Mouse (Mus musculus) heart, postnatal 4 days (tissue): Measurements from ENCODE around the gene Trp53rkb. TPM values are rescaled to one million over a fixed set of nuclear protein-coding genes. Genes with fewer than 3 reads are reported as not detected.

Experiments used
- DNase-seq: peaks from one replicate; pipeline ENCODE4 v3.0.0; 2021
- total RNA-seq, 2 experiments: library from RNA; stranded (reverse); gene quantifications; 2 replicates each; pipeline ENCODE4 v1.2.3; 2021

The Trp53rkb gene
- total RNA-seq, 2 experiments from 2014 or later: 4.0 to 5.1 TPM

DNA sequence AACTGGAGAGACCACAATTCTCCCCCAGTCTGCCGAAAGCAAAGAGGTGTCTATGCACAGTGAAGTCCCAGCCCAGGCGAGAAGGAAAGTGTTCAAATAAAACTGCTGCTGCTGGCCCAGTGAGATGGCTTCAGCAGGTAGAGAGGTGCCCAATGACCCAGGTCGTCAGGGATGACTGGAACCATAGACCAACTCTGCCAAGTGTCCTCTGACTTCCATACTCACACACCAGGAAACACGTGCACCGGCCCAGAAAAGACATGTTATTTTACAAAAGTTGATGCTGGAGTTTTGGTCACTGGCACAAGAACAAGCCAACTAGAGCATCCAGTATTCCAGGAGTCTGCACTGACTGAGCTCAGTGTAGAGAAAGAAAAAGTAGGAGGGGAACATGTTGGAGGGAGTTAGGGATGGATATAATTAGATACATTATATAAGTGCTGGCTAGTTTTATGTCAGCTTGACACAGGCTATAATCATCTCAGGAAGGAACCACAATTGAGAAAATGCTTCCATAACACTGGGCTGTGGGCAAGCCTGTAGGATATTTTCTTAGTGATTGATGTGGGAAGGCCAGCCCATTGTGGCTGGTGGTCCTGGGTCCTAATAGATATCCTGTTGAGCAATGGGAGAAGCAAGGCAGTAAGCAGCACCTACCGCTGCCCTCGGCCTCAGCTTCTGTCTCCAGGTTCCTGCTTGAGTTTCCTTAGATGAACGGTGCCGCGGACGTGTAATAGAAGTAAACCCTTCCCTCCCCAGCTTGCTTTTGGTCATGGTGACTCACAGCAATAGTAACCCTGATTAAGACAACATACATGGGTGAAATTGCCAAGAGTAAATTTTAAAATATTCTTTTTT, 7.5 kb downstream of the Trp53rkb start:
- DNase-seq: no peak

DNA sequence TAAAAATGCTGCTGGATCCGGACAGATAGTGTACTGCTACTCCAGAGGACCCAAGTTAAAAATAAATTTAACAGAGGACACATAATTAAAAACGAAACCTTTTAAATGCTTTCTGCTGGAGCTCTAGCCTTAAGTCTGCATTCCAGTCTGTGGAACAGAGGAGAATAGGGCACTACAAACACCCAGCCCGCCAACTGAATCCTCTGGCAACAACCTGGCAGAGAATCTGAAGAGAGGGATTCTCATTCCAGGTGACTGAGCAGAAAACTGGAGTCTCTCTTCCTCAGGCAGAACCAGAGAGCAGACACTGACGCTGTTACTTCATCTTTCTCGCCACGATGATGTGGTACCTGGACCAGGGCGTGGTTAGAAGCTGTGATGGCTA, 8.1 kb downstream of the Trp53rkb start:
- no peak for DNase-seq

DNA sequence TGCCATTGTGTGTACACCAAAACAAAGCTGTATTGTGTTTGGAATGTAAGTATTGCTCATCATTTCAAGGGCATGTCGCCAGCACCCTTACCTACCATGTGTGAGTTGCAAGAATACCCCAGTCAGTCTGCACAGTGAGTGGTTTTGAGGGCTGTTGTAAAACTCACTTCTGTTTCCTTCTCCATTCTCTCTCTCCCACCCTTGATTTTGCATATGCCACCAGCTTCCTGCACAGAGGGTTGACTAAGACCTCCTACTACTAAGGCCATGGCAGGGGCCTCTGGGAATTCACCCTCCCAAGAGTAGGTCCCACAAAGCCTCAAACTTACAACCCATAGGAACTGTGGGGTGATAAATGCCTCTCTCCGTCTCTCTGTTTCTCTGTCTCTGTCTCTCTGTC, 9.1 kb downstream of the Trp53rkb start:
- DNase-seq: no peak

DNA sequence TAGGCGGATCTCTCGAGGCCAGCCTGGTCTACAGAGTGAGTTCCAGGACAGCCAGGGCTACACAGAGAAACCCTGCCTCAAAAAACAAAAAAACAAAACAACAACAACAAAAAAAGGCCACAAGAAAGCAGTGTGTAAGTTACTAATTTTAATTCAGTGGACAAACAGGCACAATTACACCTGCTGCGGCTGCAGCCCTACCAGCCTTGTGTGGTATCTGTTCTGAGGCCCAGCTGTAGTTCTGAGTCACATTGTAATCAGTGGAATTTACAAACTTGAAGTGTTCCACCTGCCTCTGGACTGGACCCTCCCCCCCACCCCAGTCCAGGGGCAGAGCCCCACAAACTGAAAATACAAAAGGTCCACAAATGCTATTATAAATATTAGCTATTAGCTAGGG, 11.0 kb downstream of the Trp53rkb start:
- DNase-seq: no peak

DNA sequence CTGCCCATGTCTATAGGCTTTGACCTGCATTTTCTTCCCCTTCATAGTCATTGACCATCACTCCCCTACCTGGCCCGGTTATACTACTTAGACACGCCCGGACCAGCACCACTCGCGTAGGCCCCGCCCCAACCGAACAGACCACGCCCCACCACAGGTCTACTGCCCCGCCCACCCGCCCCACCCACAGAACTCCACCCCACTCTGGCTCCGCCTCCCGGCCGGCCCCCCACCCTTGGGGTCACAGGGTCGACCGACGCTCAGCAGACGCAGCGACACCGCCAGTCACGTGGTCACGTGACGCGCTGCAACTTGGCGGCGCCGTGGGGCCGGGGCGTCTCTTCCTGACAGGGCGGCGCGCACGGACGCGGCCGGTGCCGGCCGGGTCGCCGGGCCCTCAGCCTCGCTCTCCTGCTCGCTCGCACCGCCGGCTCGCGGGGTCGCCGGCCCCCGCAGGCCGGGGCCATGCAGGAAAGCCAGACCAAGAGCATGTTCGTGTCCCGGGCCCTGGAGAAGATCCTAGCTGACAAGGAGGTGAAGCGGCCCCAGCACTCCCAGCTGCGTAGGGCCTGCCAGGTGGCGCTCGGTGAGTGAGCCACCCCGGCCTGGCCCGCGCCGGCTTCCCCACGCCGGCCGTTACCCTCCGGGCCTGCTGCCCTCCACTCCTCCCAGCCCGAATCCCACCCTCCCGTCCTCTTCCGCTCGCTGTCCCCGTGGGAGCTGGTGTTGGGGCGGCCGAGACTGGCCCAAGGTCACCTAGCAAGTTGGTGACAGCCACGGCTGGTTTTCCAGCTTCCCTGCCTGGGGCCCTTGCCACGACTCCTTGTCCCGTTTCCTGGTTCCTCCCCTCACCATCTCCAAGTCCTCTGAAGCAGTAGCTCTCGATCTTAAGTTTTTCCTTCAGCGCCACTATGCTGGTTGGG, 13.2 kb downstream of the Trp53rkb start, which contains the start of gene Arfgef2:
Gene Arfgef2 (plus strand): TSS at position 339 of the 923 bp plus-strand sequence.
- DNase-seq: peak; percentile 92

DNA sequence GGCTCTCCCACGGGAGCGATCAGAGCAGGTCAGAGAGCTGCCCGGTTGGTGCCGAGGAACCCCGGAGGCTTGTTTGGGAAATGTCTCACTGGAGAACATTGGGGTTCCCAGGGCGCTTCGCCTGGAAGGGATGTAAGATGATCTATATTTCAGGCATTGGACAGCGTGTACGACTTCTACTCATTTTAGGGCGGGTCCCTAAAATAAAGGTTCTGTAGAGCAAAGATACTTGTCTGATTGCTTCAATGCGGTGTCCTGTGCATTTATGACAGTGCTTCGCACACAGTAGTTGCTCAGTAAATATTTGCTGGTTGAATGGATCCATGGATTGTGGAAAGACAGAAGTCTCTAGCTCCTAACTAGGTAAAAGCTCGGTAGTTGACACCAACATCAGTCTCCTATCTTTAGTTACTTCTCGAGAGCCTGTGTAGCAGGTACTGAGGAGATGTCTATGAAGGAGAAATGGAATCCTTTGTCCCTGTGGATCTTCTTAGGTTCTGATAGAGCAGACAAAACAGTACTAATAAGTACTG, 13.9 kb downstream of the Trp53rkb start:
- DNase-seq: no peak

DNA sequence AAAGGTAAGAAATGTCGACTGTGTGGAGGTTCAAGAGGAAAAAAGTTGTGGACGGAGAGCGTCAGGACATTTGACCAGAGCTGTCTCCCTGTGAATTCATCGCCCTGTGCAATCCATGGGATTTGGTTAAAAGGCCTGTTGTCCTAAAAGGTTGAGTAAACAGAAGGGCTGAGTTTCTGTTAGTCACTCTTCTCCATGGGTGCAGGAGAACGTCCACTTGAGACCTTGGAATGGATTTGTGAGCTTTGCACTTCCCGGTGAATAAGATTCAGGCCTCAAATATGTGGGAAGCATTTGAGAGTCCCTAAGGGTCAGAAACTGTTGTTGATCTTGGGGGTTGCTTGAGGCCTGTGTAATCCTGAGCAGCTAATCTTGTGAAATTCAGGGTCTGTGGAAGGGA, 14.5 kb downstream of the Trp53rkb start:
- DNase-seq: no peak

DNA sequence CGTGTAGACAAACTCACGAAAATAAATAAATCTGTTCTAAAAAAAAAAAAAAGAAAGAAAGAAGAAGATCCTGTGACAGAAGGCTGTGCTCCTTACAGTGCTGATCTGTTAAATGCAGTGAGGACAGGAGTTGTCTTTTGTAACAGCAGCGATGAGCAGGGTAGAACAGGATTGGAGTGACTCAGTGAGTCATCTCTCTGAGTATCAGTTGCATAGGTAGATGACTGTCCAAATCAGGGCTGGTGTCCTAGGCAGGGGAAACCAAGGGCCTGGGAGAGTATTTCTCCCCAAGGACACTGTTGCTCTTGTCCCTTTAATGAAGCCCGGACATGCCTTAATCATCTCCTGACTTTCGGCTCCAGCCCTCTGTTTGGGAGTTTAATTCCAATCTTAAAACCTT, 17.2 kb downstream of the Trp53rkb start:
- DNase-seq: no peak

DNA sequence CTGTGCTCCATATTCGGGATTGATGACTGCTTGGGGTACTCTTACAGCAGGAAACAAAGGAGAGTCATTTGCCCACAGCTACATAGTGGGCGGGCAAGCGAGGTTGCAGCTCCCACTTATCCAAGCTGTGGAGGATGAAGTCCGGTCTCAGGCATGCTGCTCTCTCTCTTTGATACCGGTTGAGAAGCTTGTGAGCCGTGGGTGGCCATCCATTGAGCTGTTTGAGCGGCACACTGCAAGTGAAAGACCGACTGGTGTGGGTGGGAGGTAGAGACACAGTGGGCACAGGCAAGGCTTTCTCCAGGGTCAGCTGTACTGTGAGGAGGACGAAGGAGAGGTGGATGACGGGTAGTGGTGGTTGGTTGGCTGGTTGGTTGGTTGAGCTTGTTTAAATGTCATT, 18.5 kb downstream of the Trp53rkb start:
- DNase-seq: no peak

DNA sequence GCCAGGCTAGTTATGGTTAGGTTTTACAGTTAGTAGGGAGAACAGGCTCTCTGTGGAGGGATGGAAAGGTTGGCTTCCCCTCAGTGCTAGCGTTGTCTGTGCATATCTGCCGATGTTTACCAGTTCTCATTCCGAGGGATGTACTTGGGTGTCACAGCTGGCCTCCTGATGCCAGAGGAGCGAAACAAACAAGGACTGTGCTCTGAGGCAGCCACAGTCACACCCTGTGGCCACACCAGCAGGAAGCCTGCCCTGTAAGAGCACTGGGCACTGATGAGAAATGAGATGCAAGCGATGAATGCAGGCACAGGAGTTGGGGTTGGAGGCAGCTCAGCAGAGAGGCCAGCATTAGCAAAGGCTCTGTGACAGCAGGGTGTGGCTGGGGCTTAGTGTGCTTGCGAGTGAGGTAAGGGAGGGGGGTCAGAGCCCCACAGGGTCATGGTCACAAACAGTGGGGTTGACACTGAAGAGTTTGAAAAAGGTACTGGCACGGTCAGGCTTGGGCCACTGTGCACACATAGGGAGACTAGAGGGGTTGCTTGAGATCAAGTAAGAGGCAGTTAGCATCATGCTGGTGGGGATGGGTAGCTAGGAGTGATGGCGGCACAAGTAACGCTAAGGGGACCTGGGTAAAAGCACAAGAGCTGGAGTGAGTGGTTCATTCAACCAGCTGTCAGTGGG, 26.3 kb downstream of the Trp53rkb start:
- DNase-seq: no peak

DNA sequence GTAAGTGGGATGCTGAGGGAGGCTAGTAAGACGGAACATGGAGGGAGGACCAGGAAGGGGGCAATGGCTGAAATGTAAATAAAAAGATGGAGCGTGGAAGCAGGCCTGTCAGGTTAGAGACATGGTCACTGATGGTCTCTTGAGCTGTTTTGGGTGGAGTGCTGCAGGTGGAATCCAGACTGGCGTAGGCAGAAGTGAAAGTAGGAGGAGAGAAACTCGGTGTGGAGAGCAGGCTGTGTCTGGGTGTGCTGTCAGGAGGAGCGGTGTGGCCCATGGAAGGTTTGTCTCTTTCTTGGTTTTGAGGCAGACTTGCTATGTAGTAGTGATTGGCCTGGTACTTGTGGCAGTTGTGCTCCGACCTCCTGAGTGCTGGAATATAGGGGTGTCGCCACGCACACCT, 27.5 kb downstream of the Trp53rkb start:
- DNase-seq: no peak

DNA sequence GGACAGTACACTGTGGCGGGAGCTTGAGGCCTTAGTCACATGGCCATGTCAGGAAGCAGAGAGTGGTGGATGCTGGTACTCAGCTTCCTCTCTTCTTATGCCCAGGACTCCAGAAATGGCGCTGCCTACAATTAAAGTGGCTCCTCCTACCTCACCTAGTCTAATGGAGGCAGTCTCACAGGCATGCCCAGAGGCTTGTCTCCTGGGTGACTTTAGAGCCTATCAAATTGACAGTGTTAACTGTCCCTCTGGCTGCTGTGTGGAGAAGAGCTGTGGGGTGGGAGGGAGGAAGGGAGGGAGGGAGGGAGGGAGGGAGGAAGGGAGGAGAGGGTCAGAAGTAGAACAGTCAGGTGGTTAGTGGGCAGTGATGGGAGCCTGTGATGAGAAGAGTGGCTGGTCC, 28.5 kb downstream of the Trp53rkb start:
- DNase-seq: no peak

DNA sequence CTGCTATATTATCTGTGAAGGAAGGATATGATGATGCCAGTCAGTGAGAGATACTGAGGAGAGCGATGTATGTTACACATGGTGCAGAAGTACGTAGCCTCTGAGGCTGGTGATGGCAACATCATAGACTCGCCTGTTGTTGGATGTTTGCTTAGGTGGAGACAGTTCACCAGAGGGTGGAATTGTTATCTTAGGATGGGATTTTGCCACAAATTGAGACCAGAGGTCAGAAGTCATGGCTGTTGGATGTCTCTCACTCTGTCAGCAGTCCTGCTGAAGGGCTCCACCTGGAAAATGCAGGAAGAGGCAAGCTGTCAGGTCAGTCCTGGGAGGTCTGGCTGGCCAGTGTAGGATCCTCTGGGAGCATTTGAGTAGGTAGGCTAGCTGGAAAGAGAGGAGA, 29.1 kb downstream of the Trp53rkb start:
- DNase-seq: no peak

DNA sequence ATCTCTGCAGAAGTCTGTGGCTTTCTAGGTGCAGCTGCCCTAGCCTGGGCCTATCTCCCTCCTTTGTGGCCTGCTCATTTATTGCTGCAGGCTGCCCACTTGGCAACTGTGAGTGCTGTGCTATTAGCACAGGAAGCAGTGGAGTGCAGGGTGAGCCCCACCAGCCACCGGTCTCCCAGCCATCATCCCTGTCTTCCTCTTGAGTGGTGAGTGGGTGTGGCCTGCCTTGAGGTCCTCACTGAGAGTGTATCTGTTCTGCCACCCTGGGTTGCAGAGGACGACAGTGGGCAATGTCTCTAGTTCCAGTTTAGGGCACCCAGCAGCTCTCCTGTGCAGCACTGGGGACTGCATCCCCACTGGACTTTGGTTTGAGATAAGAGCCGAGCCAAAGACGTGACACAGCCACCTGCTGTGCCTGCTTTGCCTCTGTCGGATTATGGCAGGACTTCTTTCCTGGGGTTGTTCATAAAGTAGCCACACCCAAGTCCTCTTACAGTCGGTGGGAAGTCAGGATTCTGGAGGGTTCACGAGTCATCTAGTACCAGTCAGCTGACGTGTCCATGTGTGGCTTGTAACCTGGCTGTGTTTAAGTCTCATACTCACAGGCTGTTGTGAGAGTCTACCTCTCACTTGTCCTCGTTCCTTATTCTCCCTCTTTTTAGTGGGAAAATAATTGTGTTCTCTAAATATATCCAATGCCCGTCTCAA, 29.9 kb downstream of the Trp53rkb start:
- DNase-seq: no peak

DNA sequence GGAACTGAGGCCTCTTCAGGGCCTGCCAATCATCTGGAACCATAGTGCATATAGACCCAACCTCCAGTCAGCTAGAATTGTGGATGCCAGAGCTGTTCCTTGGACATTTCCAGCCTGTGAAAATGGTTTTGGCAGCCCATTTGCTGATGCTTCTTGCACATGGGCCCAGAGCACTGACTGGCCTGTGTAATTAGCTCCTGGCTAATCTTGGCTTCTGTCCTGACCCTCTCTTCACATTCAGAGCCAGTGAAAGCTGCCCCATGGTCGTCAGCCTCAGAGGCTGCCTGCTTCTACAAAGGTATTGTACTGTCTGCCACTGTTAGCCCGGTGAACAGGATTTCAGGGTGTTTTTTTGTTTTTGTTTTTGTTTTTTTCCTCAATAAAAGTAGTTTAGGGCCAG, 30.6 kb downstream of the Trp53rkb start:
- no peak for DNase-seq

DNA sequence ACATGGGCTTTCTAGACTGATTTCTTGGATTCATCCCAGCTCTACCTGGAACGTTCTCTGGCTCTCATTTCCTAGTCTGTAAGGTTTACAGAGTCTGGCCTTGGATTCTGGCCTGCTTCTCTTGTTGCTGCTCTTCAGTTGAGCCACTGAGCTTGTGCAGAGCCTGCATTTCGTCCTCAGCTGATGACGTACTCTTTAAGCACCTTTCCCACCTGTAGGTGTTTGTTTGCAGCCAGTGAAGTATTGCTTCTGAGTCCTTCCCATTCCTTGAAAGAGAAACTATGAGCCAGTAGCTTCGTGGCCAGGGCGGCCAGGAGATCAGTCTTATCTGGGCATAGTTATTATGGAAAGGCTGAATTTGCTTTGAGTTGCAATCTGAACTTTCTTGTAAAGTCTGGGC, 32.1 kb downstream of the Trp53rkb start:
- no peak for DNase-seq

DNA sequence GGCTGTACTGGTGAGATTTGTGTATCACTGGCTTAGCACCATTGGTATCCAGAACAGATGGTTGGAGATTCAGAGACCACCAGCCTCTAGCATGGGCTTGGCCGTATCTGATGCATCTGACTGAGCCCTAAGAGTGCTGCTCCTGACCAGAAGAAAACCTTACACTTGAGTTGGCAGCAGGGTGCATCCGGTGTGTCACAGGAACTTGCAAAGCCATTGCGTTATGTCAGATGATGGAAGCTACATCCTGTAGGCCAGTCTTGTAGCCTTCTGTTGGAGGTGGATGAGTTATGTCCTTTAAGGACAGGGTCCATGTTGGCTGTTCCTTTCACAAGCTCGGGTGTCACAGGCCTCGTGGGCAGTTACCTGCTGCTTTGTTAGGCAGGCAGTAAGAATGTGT, 32.7 kb downstream of the Trp53rkb start:
- no peak for DNase-seq

DNA sequence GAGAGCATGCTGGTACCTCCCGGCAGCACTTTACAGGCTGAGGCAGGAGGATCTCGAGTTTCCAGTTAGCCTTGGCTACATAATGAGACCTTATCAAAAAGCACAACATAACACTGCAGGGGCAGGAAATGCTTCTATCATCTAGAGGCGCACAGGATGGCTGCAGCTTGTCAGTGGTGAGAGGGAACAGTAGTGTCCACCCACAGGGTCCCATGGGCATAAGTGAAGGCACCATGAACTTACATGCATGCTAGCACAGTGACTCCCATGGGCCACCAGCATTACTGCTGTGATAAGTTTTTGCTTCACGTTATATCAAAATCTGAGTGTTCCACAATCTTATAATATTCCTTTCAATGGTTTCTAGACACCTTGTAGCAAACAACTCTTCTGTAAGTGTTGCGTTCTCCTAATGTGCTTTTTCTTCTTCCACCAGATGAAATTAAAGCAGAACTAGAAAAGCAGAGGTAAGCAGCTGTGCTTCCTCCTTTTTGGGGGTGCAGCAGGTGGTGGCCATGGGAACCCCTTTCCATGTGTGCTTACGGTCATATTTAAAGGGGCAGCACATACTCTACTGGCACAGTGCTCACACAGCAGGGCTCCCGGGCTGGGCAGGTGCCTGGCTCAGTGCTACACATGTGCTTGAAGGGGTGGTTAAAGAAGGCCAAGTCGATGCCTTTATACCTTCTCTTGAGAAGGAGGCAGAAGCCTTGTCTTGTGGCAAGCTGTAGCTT, 34.3 kb downstream of the Trp53rkb start:
- no peak for DNase-seq

DNA sequence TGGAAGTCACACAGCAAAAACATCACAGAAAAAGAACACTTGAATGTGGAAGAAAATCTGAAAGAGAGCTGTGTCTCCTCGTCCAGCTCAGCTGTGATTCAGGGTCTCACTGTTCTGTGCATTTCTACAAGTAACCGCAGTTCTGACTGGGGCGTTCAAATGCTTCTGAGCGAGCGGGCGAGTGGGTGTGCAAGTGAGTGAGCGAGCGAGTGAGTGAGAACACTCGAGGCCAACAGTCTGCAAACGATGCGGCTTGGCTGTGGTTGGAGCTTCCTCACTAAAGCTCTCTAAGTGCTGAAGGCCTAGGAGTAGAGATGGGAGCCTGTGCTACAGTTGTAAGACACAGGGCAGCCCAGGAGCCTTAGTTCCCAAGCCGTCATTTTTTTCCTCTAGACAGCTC, 36.0 kb downstream of the Trp53rkb start:
- no peak for DNase-seq

DNA sequence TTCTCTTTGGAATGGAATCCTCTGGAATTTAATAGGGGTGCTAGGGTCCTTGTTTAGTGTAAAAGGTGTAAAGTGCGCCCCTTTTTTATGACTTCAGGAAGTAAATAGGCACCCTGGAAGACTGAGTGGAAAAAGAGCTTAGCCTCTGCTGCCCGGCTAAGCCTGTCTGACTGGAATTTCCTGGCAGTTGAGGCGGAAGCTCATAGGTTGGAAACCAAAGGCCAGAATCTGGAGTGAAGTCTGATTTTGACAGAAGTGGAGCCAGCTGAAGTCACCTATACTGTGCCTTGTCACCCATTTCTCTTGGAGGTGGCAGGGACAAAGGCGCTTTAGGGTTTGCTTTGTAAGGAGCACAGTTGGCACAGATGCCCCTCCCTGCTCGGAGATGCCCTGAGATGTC, 38.0 kb downstream of the Trp53rkb start:
- DNase-seq: no peak

DNA sequence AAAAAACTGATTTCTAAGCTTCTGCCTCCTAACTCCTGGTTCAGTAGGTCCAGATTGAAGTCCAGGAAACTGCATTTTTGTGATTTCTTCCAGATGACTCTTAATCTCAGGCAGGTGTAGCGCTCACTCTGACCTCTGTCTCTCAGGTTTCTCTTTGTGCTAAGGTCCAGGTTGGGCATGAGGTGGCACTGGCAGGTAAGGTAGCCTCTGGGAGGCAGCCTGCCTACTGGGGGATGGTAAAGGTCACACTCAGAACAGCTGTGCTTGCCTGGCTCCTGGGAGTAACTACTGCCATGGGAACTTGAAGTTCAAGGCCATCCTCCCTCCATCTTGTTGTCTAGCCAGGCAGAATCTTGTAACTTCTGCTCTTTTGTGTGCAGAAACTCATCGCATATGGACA, 41.8 kb downstream of the Trp53rkb start:
- DNase-seq: no peak
